Mouse (Mus musculus) liver, adult 2 months (tissue): Measurements from ENCODE around the gene Cckar. TPM values are rescaled to one million over a fixed set of nuclear protein-coding genes. Genes with fewer than 3 reads are reported as not detected.

ENCODE experiments used
- DNase-seq: peaks from one replicate; pipeline ENCODE4 v3.0.0-alpha.2; 2011; ENCODE audit warnings: low read depth, low spot score; ENCODE audit errors: extremely low read depth
- H3K27ac ChIP-seq: fragments of 200-500 bp; replicated peaks from 2 replicates; pipeline ENCODE4 v1.5.1; 2012; ENCODE audit warnings: low read depth, mild to moderate bottlenecking, control low read depth, inconsistent platforms, low read length; ENCODE audit not compliant: insufficient read depth
- H3K27me3 ChIP-seq: fragments of 200-500 bp; 2 replicates; pipeline ENCODE4 v1.6.1; 2012; ENCODE audit warnings: mild to moderate bottlenecking, moderate library complexity, low read length, inconsistent platforms; ENCODE audit not compliant: control insufficient read depth, insufficient read depth
- H3K36me3 ChIP-seq: fragments of 200-500 bp; 2 replicates; pipeline ENCODE4 v1.6.1; 2012; ENCODE audit warnings: low read length, inconsistent platforms; ENCODE audit not compliant: control insufficient read depth, insufficient read depth
- H3K4me1 ChIP-seq: fragments of 200-500 bp; 2 replicates; pipeline ENCODE4 v1.6.1; 2011; ENCODE audit warnings: low read length; ENCODE audit not compliant: control insufficient read depth, insufficient read depth
- H3K4me3 ChIP-seq: fragments of 200-500 bp; 2 replicates; pipeline ENCODE4 v1.5.1; 2011; ENCODE audit warnings: low read depth, mild to moderate bottlenecking, control low read depth, low read length, moderate library complexity; ENCODE audit not compliant: insufficient read depth
- H3K79me2 ChIP-seq: fragments of 200-500 bp; 2 replicates; pipeline ENCODE4 v1.6.1; 2012; ENCODE audit warnings: inconsistent platforms, mild to moderate bottlenecking, low read length, moderate library complexity; ENCODE audit not compliant: control insufficient read depth, insufficient read depth
- H3K9ac ChIP-seq: fragments of 200-500 bp; 2 replicates; pipeline ENCODE4 v1.6.1; 2012; ENCODE audit warnings: low read depth, mild to moderate bottlenecking, control low read depth, inconsistent platforms, low read length
- CTCF ChIP-seq: fragments of 200-500 bp; IDR thresholded peaks from 2 replicates; pipeline ENCODE4 v1.5.1; 2011; ENCODE audit warnings: low read depth, low read length, control low read depth
- POLR2A ChIP-seq: fragments of 200-500 bp; IDR thresholded peaks from 2 replicates; pipeline ENCODE4 v1.6.1; 2011; ENCODE audit warnings: low read length, control low read depth; ENCODE audit not compliant: insufficient read depth; ENCODE audit errors: extremely low read depth
- WGBS: fragments of 180-500 bp; shearing (Covaris S2); methylation state at CpG from one replicate; pipeline ENCODE4 v1.1.7; 2018; 5-methylcytosine and 5-hydroxymethylcytosine counted together
- polyA plus RNA-seq: library from polyadenylated mRNA; depleted of rRNA; stranded (reverse); fragments of >200 nt; gene quantifications from 2 replicates; pipeline ENCODE4 v1.2.3, GENCODE M21; 2012
- total RNA-seq: library from RNA; depleted of rRNA; stranded (reverse); fragments of >200 nt; gene quantifications from 2 replicates; pipeline ENCODE4 v1.2.3, GENCODE M21; 2014

Gene Cckar
- total and polyA plus RNA-seq, 2 experiments, result 0.37 TPM; not detected in 1

GRCm38 (mm10) chr5:53711277-53711676 lies 3.8 kb upstream of the Cckar start:
- no peak for DNase-seq
- Histone ChIP-seq H3K27me3 (no peaks in the 10 kb centered on the region), H3K4me1 (no peaks in the 10 kb centered on the region), H3K4me3 (no peak overlapping the region), H3K27ac (no peak overlapping the region), H3K36me3 (no peaks in the 10 kb centered on the region), H3K79me2 (no peaks in the 10 kb centered on the region), H3K9ac (no peak overlapping the region)
- WGBS, result 70% methylated on average over 9 of the region's 9 CpGs
- TF ChIP-seq POLR2A, result no peak
- no peak for TF ChIP-seq CTCF

GRCm38 (mm10) chr5:53708191-53708590 lies 686 bp upstream of the Cckar start:
- Histone ChIP-seq H3K79me2 (no peaks in the 10 kb centered on the region), H3K27ac (no peak overlapping the region), H3K4me1 (no peaks in the 10 kb centered on the region), H3K4me3 (no peak overlapping the region), H3K36me3 (no peaks in the 10 kb centered on the region), H3K27me3 (no peaks in the 10 kb centered on the region), H3K9ac (no peak overlapping the region)
- TF ChIP-seq CTCF (no peak), POLR2A (no peak)
- WGBS, result 73% methylated on average over 4 of the region's 4 CpGs
- DNase-seq, result no peak

- no peak overlapping the region for H3K4me3 ChIP-seq
- no peak overlapping the region for H3K9ac ChIP-seq
- H3K27me3 ChIP-seq, result no peaks in the 10 kb centered on the region
- TF ChIP-seq CTCF (no peak), POLR2A (no peak)
- 84% methylated on average over 14 of the region's 14 CpGs for WGBS
- no peak for DNase-seq
- no peaks in the 10 kb centered on the region for H3K4me1 ChIP-seq
- no peaks in the 10 kb centered on the region for H3K79me2 ChIP-seq
- H3K36me3 ChIP-seq, result no peaks in the 10 kb centered on the region
- H3K27ac ChIP-seq, result no peak overlapping the region
Observed at GRCm38 (mm10) chr5:53702686-53703085, 4.8 kb downstream of the Cckar start.

- Histone ChIP-seq H3K9ac (no peak overlapping the region), H3K27me3 (no peaks in the 10 kb centered on the region), H3K79me2 (no peaks in the 10 kb centered on the region), H3K36me3 (no peaks in the 10 kb centered on the region), H3K4me3 (no peak overlapping the region), H3K27ac (no peak overlapping the region), H3K4me1 (no peaks in the 10 kb centered on the region)
- no peak for TF ChIP-seq POLR2A
- no peak for TF ChIP-seq CTCF
- 75% methylated on average over 9 of the region's 9 CpGs for whole genome bisulfite sequencing
- no peak for DNase-seq
Observed at GRCm38 (mm10) chr5:53697794-53698193, 9.7 kb downstream of the Cckar start.

- TF ChIP-seq CTCF (no peak), POLR2A (no peak)
- no peaks in the 10 kb centered on the region for H3K36me3 ChIP-seq
- no peak overlapping the region for H3K4me3 ChIP-seq
- H3K4me1 ChIP-seq, result no peaks in the 10 kb centered on the region
- no peaks in the 10 kb centered on the region for H3K79me2 ChIP-seq
- 85% methylated on average over 3 of the region's 3 CpGs for WGBS
- no peak overlapping the region for H3K27ac ChIP-seq
- no peaks in the 10 kb centered on the region for H3K27me3 ChIP-seq
- no peak for DNase-seq
- no peak overlapping the region for H3K9ac ChIP-seq
Observed at GRCm38 (mm10) chr5:53696701-53697100, 10.8 kb downstream of the Cckar start.

- no peaks in the 10 kb centered on the region for H3K27me3 ChIP-seq
- DNase-seq, result no peak
- H3K9ac ChIP-seq, result no peak overlapping the region
- no peaks in the 10 kb centered on the region for H3K79me2 ChIP-seq
- WGBS, result 95% methylated on average over 1 of the region's 1 CpGs
- H3K4me1 ChIP-seq, result no peaks in the 10 kb centered on the region
- H3K36me3 ChIP-seq, result no peaks in the 10 kb centered on the region
- TF ChIP-seq CTCF (no peak), POLR2A (no peak)
- H3K4me3 ChIP-seq, result no peak overlapping the region
- no peak overlapping the region for H3K27ac ChIP-seq
Observed at GRCm38 (mm10) chr5:53692662-53693061, 14.8 kb downstream of the Cckar start.
